ENCODE assay signal across 15 mouse cellular contexts in genomic region chr4:7642878-7643590, GRCm38 (mm10).
DNase-seq lines count a peak whose midpoint lies in the region; ATAC-seq and TF ChIP-seq lines count a peak whose summit lies in the region.
"Had no signal": no experiment of that assay in that cellular context is flagged by ENCODE, and none has a peak within 500 bp of the region (broad histone marks: within the 10 kb centered on the region; RNA-seq: fewer than 3 reads in every experiment).

No protein-coding gene starts in this region.

- TF ChIP-seq EP300 in stomach, postnatal 0 days (optimal IDR thresholded peaks at IDR 0.05), result no peak

- peak overlapping the region; percentile 44; the same call in 1 of the 2 replicates for H3K27ac ChIP-seq in forebrain, embryonic 16.5 days (ENCODE audit: low read length)
- no peak overlapping the region for H3K27ac ChIP-seq in midbrain, embryonic 11.5 days (ENCODE audit: low read depth, low read length)
- no peak overlapping the region for H3K27ac ChIP-seq in stomach, postnatal 0 days (replicated peaks)
- H3K27ac ChIP-seq: embryonic facial prominence, embryonic 13.5 days; gastrocnemius, adult 2 months; stomach, embryonic 15.5 days had no signal

- no peak for TF ChIP-seq POLR2A in brain, embryonic 14.5 days (IDR thresholded peaks at IDR 0.05; ENCODE audit: borderline replicate concordance, extremely low read depth, insufficient read depth, insufficient read length, poor library complexity, severe bottlenecking)

- H3K9ac ChIP-seq in forebrain, embryonic 16.5 days (replicated peaks; ENCODE audit: low read depth, low read length), result 0 out of 2 replicates have a peak overlapping the region, but pooled peaks have one; percentile 17
- H3K9ac ChIP-seq in midbrain, embryonic 11.5 days (ENCODE audit: low read length), result no peak overlapping the region
- no peak overlapping the region for H3K9ac ChIP-seq in stomach, postnatal 0 days (ENCODE audit: low read length)
- H3K9ac ChIP-seq: embryonic facial prominence, embryonic 13.5 days; liver, postnatal 0 days; stomach, embryonic 15.5 days had no signal

- H3K9me3 ChIP-seq in forebrain, embryonic 16.5 days (ENCODE audit: control insufficient read depth, low read length), result no peaks in the 10 kb centered on the region
- no peaks in the 10 kb centered on the region for H3K9me3 ChIP-seq in midbrain, embryonic 11.5 days (ENCODE audit: control insufficient read depth, low read length)
- no peaks in the 10 kb centered on the region for H3K9me3 ChIP-seq in stomach, postnatal 0 days (ENCODE audit: control insufficient read depth, low read length)
- H3K9me3 ChIP-seq: embryonic facial prominence, embryonic 13.5 days; stomach, embryonic 15.5 days had no signal

- peak overlapping the region; percentile 23 for H3K4me2 ChIP-seq in forebrain, embryonic 16.5 days (ENCODE audit: low read length)
- no peak overlapping the region for H3K4me2 ChIP-seq in midbrain, embryonic 11.5 days
- H3K4me2 ChIP-seq in stomach, postnatal 0 days (replicated peaks; ENCODE audit: low read depth), result no peak overlapping the region
- H3K4me2 ChIP-seq: embryonic facial prominence, embryonic 13.5 days; stomach, embryonic 15.5 days had no signal

- no peak overlapping the region for H3K4me3 ChIP-seq in forebrain, embryonic 16.5 days (replicated peaks; ENCODE audit: low read length)
- no peak overlapping the region for H3K4me3 ChIP-seq in midbrain, embryonic 11.5 days (ENCODE audit: low read depth, low read length)
- no peak overlapping the region for H3K4me3 ChIP-seq in stomach, postnatal 0 days (ENCODE audit: low read depth, low read length)
- H3K4me3 ChIP-seq: embryonic facial prominence, embryonic 13.5 days; gastrocnemius, adult 2 months; megakaryocyte, embryonic 14.5 days; stomach, embryonic 15.5 days had no signal

- no peaks in the 10 kb centered on the region for H3K36me3 ChIP-seq in forebrain, embryonic 16.5 days (ENCODE audit: control insufficient read depth, insufficient read depth)
- no peaks in the 10 kb centered on the region for H3K36me3 ChIP-seq in midbrain, embryonic 11.5 days (ENCODE audit: control insufficient read depth, insufficient read depth, low read length)
- no peaks in the 10 kb centered on the region for H3K36me3 ChIP-seq in stomach, postnatal 0 days (ENCODE audit: control insufficient read depth, insufficient read depth, low read length)
- H3K36me3 ChIP-seq: embryonic facial prominence, embryonic 13.5 days; stomach, embryonic 15.5 days had no signal

- peaks cover 6% of the 10 kb centered on the region; the same call in 1 of the 2 replicates for H3K4me1 ChIP-seq in forebrain, embryonic 16.5 days (replicated peaks; ENCODE audit: control insufficient read depth, insufficient read depth, low read length)
- H3K4me1 ChIP-seq in midbrain, embryonic 11.5 days (ENCODE audit: control insufficient read depth, insufficient read depth, low read length), result no peaks in the 10 kb centered on the region
- no peaks in the 10 kb centered on the region for H3K4me1 ChIP-seq in stomach, postnatal 0 days (replicated peaks; ENCODE audit: control insufficient read depth, insufficient read depth)
- H3K4me1 ChIP-seq: embryonic facial prominence, embryonic 13.5 days; stomach, embryonic 15.5 days had no signal

- ATAC-seq in forebrain, embryonic 16.5 days, result peak; percentile 94
- ATAC-seq in midbrain, embryonic 11.5 days (ENCODE audit: low FRiP score), result peak; percentile 78
- no peak for ATAC-seq in stomach, postnatal 0 days (ENCODE audit: low FRiP score, low TSS enrichment)
- ATAC-seq: liver, postnatal 0 days had no signal

- 16% methylated on average over 8 of the region's 8 CpGs for WGBS in forebrain, embryonic 16.5 days
- WGBS in midbrain, embryonic 11.5 days, result 51% methylated on average over 8 of the region's 8 CpGs
- WGBS in stomach, postnatal 0 days, result 67% methylated on average over 8 of the region's 8 CpGs

- DNase-seq in frontal cortex, postnatal 36 days (ENCODE audit: low spot score in 2 of 2), result peak; percentile 7 to 24
- DNase-seq in frontal cortex, postnatal 10 days (ENCODE audit: low spot score in 2 of 2), result no peak
- DNase-seq in brain, embryonic 14.5 days (ENCODE audit: low read depth), result peak; percentile 87
- peak; percentile 82 for DNase-seq in midbrain, embryonic 11.5 days (ENCODE audit: low spot score, missing footprints)
- no peak for DNase-seq in urinary bladder, postnatal 25 days (ENCODE audit: low spot score)
- DNase-seq in lung, postnatal 10 days, result no peak
- DNase-seq in stomach, postnatal 0 days (ENCODE audit: low spot score), result no peak
- DNase-seq: cerebellum, adult 8-10 months; gastrocnemius, adult 2 months; kidney, adult 2 months; liver, postnatal 0 days had no signal

- no peak for TF ChIP-seq CTCF in brain, embryonic 14.5 days (IDR thresholded peaks at IDR 0.05; ENCODE audit: borderline replicate concordance, extremely low read depth, insufficient read depth, insufficient read length)
- TF ChIP-seq CTCF in stomach, postnatal 0 days (IDR thresholded peaks at IDR 0.05; ENCODE audit: low read depth), result no peak

- no peaks in the 10 kb centered on the region for H3K27me3 ChIP-seq in forebrain, embryonic 16.5 days (replicated peaks; ENCODE audit: control insufficient read depth, insufficient read depth, low read length)
- no peaks in the 10 kb centered on the region for H3K27me3 ChIP-seq in midbrain, embryonic 11.5 days (ENCODE audit: control insufficient read depth, insufficient read depth, low read length)
- H3K27me3 ChIP-seq in stomach, postnatal 0 days (ENCODE audit: control insufficient read depth, insufficient read depth, low read length), result no peaks in the 10 kb centered on the region
- H3K27me3 ChIP-seq: embryonic facial prominence, embryonic 13.5 days; megakaryocyte, embryonic 14.5 days; stomach, embryonic 15.5 days had no signal

Comparison
In these comparisons a context has a peak if more than half of its experiments do, and no peak if none do; other contexts are left out.
1. DNase-seq: peak in frontal cortex, postnatal 36 days (2 of 2), brain, embryonic 14.5 days (single experiment) and midbrain, embryonic 11.5 days (single experiment); none in frontal cortex, postnatal 10 days (0 of 2), urinary bladder, postnatal 25 days (single experiment), lung, postnatal 10 days (single experiment) and stomach, postnatal 0 days (single experiment).